Mouse (Mus musculus): ENCODE data around the gene Frmd4a.

Frmd4a gene

DNA sequence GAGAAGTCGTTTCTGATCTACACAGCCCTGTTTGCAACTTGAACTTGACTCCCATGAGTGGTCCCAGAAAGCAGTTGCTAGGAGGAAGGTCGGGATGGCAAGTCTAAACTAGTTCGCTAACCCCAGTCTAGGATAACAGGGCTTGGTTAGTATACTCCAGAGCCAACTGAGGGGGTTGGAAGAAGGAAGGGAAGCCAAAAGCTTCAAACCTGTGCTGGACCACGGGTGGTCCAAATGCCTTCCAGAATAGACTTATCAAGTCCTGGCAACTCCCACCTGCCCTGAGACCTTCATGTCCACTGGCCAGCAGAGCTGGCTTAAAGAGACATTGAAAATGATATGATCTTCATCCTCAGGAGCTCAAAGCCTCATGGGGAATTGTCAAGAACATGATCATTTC, 318.4 kb downstream of the Frmd4a start:
- DNase-seq (ENCODE audit: low read depth, low spot score), result no peak

DNA sequence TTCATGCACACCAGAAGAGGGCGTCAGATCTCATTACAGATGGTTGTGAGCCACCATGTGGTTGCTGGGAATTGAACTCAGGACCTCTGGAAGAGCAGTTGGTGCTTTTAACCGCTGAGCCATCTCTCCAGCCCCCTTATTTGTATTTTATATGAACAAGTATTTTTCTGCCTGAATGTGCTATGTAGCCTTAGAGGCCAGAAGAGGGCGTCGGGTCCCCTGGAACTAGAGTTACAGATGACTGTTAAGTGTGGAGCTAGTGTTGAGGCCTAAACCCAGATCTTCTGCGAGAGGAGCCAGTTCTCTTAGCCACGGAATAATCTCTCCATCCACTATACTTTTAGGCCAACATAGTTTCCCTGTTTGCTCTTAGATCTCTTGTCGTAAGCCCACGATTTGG, 320.8 kb downstream of the Frmd4a start:
- DNase-seq (ENCODE audit: low read depth, low spot score), result peak; percentile 17

DNA sequence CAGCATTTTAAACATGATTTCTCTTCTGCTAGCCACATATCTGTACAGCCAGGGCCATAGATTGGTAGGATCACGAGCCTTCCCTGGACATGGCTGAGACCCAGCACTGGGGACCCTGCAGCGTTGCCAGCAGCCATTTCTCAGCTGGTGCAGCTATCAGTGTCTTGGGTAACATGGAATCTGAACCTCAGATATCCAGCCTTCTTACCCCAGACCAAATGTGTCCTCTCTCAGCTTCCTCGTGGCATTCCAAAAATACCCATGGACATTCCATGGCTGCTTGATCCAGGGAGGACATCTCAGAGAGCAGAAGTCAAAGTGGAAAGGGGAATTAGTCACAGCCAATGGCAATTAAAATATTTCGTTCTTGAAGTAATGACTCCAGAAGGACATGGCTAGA, 321.6 kb downstream of the Frmd4a start:
- DNase-seq (ENCODE audit: low read depth, low spot score), result no peak

DNA sequence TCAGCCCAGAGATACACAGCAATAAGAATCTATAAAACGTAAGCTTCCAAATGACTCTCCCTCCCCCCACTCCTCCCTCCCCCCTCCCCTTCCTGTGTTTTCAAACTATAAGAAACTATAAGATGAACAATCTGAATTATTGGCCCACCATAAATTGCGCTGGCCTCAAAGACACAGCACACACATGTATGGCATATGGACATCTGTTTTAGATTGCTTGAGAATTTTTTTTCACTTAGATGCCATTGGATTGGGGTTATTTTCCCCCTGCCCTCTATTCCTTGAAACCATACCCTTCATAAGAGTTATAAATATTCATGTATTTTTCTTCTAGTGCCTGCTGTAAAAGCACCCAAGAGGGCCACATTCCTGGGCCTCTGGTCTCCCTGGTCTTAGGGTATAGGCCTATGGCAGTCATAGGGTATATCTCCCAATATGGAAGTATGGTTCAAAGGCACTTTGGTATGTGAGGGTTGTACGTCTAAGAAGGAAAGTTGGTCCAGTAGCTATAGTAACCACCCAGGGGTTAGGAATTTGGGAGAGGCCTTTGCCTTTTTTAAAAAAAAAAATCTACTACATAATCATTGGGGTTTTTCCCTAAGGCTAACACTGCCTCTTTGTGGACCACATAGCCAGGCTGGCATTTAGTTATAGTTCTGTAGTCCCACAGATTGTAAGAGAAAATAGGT, 322.2 kb downstream of the Frmd4a start:
- DNase-seq (ENCODE audit: low read depth, low spot score), result no peak

DNA sequence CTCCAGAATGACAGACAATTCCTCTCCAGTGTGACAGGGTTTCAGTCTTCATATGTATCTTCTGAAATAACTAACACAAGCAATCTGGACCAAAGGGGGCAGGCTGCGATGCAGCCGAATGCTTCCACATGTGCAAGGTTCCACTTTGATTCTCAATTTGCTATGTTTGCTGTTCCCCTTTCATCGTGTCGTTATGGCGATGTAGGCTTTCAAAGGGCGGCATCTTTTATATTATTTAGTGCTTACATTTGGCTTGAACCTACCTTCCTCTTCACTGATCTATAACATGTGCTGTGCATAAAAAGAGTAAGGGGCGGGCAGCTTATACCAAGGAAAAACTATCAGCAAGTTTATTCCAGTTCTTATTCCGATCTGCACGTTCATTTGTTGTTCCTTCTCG, 322.9 kb downstream of the Frmd4a start:
- no peak for DNase-seq (ENCODE audit: low read depth, low spot score)

DNA sequence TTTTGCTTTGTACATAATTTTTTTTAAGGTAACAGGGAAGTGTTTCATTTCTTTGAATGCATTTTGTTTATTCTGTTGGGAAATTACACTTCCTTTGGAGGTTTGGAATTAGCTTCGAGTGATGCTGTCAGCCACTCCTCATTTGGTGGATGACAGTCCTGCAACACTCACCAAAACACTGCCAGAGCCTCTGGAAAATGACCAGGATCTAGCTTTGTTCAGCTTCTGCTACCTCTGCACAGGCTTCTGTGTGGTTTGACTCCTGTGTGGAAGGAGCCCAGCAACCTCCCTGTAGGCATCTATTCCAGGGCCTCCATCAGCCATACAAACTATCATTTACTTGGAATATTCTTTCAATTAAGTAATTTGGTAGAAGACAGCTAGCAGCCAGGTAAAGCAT, 323.6 kb downstream of the Frmd4a start:
- DNase-seq (ENCODE audit: low read depth, low spot score), result no peak

DNA sequence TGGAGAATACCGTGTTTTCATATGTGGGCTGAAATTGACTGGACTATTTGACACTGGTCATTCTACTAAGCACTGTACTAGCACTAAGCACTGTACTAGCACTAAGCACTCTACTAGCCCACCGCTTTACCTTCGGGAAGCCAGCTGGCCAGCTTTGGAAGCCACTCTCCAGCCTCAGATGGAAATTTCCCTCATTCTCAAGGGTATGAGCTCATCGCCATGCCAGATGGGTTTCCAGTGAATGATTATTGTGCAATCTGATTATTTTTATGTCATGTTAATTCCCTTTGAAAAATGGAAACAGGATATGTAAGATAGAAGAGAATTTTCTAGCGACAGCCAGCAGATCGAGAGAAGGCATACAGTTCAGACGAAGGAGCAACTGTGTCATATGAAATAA, 324.5 kb downstream of the Frmd4a start:
- no peak for DNase-seq (ENCODE audit: low read depth, low spot score)

DNA sequence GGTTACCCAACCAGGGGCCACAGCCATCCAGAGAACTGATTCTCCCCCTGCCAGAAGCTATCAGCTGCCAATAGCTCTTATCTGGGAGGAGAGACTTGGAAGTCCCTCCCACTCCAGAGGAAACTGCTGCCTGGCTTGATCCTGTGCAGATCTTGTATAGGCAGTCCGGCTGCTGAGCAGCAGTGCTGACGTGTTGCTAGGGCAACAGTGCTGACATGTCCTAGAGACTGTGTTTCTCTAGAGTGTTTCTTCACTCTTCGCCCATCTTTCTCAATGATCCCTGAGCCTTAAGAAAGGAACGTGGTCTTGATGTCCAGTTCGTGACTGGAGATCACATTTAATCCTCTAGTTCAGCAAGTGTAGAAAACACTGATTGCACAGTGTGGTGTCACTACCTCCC, 326.9 kb downstream of the Frmd4a start:
- no peak for DNase-seq (ENCODE audit: low read depth, low spot score)

DNA sequence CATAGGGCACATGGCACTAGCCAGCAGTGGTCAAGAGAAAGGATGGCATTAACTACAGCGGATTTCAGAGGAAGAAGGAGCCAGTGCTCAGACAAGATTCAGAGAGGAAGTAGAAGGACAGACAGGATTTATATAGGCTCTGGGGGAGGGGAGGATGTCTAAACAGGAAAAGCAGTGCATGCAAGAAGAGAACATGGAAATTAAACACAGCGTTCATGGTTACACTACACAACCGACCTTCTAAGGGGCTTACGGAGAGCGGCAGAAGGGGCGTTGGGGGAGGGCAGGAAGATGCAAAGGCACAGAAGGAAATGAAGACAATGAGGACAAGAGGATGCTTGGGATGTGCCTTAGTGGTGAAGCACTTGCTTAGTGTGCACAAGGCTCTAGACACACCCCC, 328.7 kb downstream of the Frmd4a start:
- no peak for DNase-seq (ENCODE audit: low read depth, low spot score)

DNA sequence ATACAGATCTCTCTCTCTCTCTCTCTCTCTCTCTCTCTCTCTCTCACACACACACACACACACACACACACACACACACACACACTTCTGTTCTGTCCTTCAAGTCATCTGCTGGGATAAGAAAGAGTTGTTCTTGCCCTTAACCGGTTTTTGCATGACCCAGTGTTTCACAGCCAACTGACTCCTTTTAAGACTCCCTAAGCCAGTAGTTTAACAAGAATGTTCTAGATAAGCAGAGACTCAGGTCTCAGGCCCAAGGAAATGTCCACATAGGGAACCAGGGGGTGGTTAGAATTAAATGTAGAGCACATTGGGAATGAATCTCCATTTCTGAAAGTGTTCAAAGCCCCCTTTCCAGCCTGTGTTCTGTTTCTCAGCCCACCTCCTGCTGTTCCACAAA, 329.4 kb downstream of the Frmd4a start:
- no peak for DNase-seq (ENCODE audit: low read depth, low spot score)

DNA sequence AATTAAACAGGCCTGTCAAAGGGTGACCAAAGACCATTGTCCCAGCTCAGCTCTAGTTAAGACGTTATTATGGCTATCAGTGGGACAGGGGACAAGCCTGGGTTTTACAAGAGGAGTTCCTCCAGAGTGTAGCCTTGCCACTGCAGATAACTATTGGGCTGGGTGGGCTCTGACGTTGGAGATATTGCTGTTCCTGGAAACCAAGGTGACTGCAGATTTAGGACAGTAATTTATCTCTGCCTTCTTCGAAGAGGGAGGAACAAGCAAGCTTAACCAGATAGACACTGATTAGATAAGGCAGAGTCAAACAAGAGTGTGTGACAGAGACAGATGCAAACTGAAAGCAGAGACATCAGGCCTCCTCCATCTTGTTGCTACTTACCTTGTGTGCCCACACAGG, 330.3 kb downstream of the Frmd4a start:
- DNase-seq (ENCODE audit: low read depth, low spot score), result no peak

DNA sequence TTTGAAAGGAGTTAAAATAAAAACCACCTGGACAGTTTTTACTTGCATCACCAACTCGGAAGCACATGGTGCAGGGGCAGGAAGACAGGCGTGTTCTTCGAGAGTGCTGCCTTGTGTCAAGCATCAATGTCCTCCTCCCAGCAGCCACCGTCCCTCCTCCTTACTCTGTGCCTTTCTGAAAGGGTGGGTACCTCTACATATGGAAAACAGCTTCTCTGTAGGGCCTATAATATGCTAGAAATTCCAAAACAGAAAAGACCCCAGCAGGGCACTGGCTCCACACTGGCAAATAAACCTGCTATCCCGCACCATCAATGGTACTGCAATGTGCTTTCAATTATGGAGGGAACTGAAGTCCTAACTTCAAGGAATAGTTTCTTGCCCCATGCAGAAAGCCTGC, 331.0 kb downstream of the Frmd4a start:
- no peak for DNase-seq (ENCODE audit: low read depth, low spot score)

DNA sequence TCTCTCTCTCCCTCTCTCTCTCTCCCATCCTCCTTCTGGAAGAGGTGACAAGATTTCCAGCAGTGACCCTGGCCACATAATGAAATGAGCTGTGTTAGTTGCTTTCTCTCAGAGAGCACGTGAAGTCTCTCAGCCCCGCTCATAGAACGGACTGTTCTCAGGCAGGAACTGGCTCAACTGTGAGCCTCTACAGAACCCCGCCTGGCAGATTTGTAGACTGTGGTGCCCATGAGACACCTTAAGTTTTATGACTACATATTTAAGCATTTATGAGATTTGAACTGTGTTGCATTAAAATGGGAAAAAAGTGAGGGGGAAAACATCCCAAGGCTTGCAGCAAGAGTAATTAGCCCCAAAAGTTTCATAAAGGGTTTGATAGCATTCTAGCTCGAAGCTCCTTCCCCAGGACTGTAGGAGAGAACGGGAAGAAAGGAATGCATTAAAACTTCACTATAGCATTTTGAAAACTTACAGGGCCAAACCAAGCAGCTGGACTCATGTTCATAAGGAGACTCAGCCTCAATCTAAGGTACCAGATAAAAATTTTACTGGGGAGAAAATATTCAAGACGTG, 339.4 kb downstream of the Frmd4a start:
- no peak for DNase-seq (ENCODE audit: low read depth, low spot score)

DNA sequence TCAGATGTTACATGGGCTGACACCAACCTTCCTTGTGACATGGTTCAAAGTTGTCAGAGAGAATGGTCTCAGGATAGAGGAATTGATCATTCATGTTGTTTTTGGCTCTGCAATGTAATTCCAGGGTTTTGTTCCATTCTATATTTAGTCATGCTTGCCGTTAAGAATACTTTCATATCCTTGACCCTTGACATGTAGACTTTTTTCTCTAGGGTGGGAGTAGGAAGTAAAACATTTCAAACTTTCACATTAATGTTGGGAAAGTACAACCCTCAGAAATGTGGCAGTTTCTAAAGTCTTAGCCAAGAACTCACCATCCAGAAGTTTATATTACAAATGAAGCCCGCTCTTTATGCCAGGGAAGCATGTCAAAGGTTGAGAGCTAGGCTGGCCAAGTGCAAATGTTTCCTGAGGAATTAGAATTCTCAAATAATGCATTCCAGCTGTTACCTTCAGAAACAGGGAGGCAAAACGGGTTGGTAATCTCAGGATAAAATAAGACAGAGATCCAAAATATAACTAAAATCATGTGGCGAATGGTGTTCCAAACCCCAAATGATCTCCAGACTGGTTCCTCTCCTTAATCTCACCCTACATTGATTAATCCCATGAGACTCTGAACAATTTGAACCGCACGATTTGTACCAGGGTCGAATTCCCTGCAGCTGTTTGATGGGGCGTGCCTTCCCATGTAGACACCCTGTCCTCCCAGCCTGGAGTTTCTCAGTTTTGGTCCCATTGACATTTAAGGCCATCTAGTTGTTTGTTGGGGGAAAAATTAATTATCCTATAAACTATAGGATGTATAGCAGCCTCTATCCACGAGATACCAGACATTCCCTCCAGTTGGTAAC, 344.7 kb downstream of the Frmd4a start:
- no peak for DNase-seq (ENCODE audit: low read depth, low spot score)

DNA sequence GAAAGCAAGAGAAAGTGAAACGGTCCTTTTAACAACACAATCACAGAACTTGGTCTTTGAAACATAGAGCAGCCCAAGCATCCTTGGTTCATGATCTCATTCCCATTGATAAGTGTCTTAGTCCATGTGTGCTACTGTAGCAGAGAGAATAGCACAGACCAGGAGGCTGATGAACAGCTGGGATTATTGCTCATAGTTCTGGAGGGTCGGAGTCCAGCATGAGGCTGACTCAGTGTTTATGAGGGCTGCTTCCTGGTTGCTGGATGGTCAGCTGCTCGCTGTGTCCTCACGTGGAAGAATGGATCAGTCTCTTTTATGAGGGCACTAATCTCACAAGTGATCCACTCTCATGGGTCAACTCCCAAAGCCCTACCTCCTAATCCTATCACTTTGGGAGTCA, 347.4 kb downstream of the Frmd4a start:
- no peak for DNase-seq (ENCODE audit: low read depth, low spot score)

DNA sequence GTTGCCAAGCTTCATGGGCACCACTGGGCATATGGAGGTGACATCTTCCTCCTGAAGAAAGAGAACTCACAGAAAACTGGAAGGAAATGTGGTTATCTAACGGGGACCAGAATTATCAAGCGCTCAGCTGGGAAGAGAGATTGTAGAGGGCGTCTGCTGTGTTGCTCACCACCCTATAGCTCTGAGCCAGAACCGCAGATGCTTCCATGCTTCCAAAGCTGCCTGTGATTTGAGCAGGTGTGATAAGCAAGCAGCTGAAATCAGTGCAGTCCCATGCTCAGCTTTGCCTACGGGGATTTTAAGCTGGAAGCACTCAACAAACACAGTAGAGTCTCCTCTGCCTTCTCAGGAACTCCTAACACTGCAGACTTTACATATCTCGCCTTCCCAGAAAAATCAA, 351.0 kb downstream of the Frmd4a start:
- no peak for DNase-seq (ENCODE audit: low read depth, low spot score)

DNA sequence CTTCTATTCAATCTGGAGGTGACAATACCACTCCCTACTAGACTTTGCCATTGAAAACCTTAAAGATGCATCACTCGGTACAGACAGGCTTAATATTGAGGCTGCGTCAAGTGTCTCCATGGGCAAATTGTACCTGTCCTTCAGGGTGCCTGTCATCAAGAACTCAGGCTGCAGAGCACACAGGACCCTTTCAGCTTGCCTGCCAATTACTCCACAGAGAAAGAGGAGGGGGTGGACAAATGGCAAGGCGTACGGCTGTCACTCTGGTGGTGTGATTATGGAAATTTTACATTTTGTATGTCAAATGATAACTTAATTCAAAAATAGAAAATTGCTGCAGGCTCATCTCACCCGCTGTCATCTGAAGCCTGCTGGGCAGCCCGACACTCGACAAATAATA, 353.0 kb downstream of the Frmd4a start:
- DNase-seq (ENCODE audit: low read depth, low spot score), result no peak

DNA sequence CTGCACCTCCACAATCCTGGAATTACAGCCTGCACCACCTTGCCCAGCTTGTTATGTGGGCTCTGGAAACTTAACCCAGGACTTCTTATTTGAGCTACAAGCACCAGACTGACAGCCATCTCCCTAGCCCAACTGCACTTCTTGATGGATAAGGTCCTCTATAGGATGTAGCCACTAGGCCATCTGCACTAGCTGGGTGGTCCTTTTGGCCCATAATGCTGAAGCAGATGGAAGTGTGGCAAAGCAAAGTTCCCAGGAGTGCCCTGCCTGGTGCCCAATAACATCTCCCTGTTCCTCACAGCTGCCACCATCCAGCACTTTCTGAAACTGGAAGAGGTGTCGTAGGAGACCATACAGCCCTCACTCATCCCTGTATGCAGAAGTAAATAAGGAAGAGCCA, 353.8 kb downstream of the Frmd4a start:
- no peak for DNase-seq (ENCODE audit: low read depth, low spot score)

DNA sequence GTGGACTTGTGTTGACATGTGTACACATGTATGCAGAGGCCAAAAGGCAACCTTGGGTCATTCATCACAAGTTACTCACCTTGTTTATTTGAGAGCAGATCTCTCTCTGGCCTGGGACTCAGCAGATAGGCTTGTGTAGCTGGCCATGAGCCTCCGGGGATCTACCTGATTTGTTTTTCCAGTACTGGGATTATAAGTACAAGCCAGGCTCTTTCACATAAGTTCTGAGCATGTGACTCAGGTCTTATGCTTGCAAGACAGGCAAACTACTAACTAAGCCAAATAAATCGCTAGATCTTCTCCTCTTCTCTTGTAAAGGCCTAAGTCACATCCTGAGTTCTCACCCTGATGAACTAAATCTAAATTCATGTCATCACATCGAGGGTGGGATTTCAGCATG, 361.3 kb downstream of the Frmd4a start:
- no peak for DNase-seq (ENCODE audit: low read depth, low spot score)

DNA sequence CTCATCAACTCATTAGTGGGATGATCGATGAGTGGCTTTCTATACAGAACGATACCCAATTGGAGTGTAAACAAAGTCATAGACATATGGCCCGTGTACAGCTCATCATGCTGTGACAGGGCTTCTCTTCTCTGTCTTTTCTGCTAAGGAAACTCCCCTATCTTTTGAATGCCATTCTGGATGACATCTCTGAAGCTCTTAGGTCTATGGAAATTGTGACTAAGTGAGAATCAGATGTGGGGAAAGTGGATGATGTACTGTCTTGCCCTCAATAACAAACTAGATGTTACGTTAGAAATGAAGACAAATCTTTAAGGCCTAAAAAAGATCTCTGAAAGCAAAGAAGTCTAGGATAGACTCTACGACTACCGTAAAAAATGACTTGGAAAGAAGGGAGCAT, 362.9 kb downstream of the Frmd4a start:
- DNase-seq (ENCODE audit: low read depth, low spot score), result no peak

DNA sequence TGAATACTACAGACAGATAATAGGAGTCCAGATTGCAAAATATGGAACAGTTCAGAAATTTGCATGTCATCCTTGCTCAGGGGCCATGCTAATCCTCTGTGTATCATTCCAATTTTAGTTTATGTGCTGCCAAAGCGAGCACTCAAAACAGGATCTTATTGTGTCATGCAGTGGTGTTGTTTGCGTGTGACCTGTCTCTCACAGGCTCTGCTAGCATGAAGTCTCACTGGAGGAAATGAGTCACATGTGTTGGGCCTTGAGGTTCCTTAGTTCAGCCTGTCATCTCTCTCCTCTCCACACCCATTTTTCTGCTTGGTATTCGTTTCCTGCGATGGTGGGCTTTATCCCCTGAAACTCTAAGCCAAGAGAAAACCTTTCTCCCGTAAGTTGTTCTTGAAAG, 363.4 kb downstream of the Frmd4a start:
- no peak for DNase-seq (ENCODE audit: low read depth, low spot score)

DNA sequence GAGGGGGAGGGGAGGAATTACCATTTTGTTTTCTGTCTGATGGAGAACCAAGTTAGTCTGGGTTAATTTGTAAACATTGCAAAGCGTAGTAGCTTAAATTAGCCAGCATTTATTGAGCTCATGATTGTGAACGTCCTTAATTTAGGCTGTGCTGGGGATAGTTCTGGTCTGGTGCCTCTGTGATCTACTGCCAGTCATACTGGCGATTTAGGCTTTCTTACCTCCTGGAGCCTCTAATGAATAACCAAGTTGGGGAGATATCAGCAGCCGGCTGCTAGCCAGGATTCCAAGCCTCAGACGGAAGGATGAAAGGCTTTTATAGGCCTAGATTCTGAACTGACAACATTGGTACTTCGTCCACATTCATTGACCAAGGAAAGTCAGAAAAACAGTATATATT, 369.0 kb downstream of the Frmd4a start:
- DNase-seq (ENCODE audit: low read depth, low spot score), result no peak

DNA sequence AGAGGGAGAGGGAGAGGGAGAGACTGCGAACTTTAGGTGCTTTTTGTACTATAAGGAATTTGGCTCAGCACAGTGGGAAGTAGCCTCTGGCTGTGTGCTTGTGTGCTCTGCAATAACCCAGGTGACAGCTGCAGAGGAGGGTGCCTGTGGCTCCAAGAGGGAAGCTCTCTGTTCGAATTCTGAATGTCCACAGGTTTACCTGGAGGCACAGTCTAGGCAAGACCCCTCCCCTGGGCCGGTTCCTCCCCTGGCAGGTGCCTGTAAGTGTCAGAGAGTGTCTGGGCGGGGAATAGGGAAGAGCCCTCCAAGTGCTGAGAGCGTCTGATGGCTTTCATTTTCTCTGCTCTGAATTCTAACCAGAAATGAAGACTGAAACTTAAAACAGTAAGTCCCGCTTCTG, 371.8 kb downstream of the Frmd4a start:
- DNase-seq (ENCODE audit: low read depth, low spot score), result peak; percentile 28
